Mouse (Mus musculus): ENCODE measurements around the gene Grin3b. TPM values are rescaled to one million over a fixed set of nuclear protein-coding genes. Genes with fewer than 3 reads are reported as not detected.
A peak's percentile ranks its signal among the peaks of the same experiment; 100 is the strongest.
"Not testable (repeated sequence)": the region's sequence is repeated elsewhere in the genome, so short reads cannot be mapped to it uniquely, and the experiment has no call there.

The Grin3b gene
- polyA plus RNA-seq, 1 experiment from 2014 or later: 0.49 TPM

GRCm38 (mm10) chr10:79958140-79958816 is 12.2 kb upstream of the Grin3b start:
- peak; percentile 80 for DNase-seq (ENCODE audit: low spot score)
- H3K36me3 ChIP-seq (ENCODE audit: control insufficient read depth, insufficient read depth, low read length): peaks cover 6% of the 10 kb centered on the region; the same call in 1 of the 2 replicates
- 12% methylated on average over 21 of the region's 21 CpGs for WGBS
- no peak overlapping the region for H3K9ac ChIP-seq (ENCODE audit: low read depth, low read length)
- no peak overlapping the region for H3K27ac ChIP-seq (ENCODE audit: low read depth, low read length)
- no peaks in the 10 kb centered on the region for H3K27me3 ChIP-seq (ENCODE audit: control insufficient read depth, insufficient read depth, low read length)
- no peak for ATAC-seq (ENCODE audit: low FRiP score)
- no peak overlapping the region for H3K4me2 ChIP-seq (replicated peaks; ENCODE audit: low read depth, low read length)
- H3K4me3 ChIP-seq (ENCODE audit: low read depth, low read length): no peak overlapping the region
- peaks cover 6% of the 10 kb centered on the region; the same call in 1 of the 2 replicates for H3K4me1 ChIP-seq (replicated peaks; ENCODE audit: control insufficient read depth, insufficient read depth, low read length)
- no peaks in the 10 kb centered on the region for H3K9me3 ChIP-seq (ENCODE audit: control insufficient read depth, low read length)

GRCm38 (mm10) chr10:79959412-79959811 is 11.1 kb upstream of the Grin3b start:
- 38% methylated on average over 9 of the region's 10 CpGs for WGBS
- peak; percentile 52; the same call in 1 of the 2 replicates for ATAC-seq (ENCODE audit: low FRiP score)
- not testable (repeated sequence) for H3K36me3 ChIP-seq (ENCODE audit: control insufficient read depth, insufficient read depth, low read length); H3K4me3 ChIP-seq (ENCODE audit: low read depth, low read length); H3K9me3 ChIP-seq (ENCODE audit: control insufficient read depth, low read length); H3K27me3 ChIP-seq (ENCODE audit: control insufficient read depth, insufficient read depth, low read length); H3K4me2 ChIP-seq (replicated peaks; ENCODE audit: low read depth, low read length); DNase-seq (ENCODE audit: low spot score); H3K9ac ChIP-seq (ENCODE audit: low read depth, low read length); H3K27ac ChIP-seq (ENCODE audit: low read depth, low read length); H3K4me1 ChIP-seq (replicated peaks; ENCODE audit: control insufficient read depth, insufficient read depth, low read length)

- peaks cover 9% of the 10 kb centered on the region; the same call in 1 of the 2 replicates for H3K36me3 ChIP-seq (ENCODE audit: control insufficient read depth, insufficient read depth, low read length)
- ATAC-seq (ENCODE audit: low FRiP score): peak; percentile 96
- peak within 1 kb of the TSS; percentile 81 for H3K4me2 ChIP-seq (replicated peaks; ENCODE audit: low read depth, low read length)
- H3K27ac ChIP-seq (ENCODE audit: low read depth, low read length): peak within 1 kb of the TSS; percentile 62; the same call in 1 of the 2 replicates
- peak within 1 kb of the TSS; percentile 98 for H3K4me3 ChIP-seq (ENCODE audit: low read depth, low read length)
- DNase-seq (ENCODE audit: low spot score): peak; percentile 100
- peak within 1 kb of the TSS; percentile 79 for H3K9ac ChIP-seq (ENCODE audit: low read depth, low read length)
- peaks cover 6% of the 10 kb centered on the region; the same call in 1 of the 2 replicates for H3K4me1 ChIP-seq (replicated peaks; ENCODE audit: control insufficient read depth, insufficient read depth, low read length)
- H3K27me3 ChIP-seq (ENCODE audit: control insufficient read depth, insufficient read depth, low read length): no peaks in the 10 kb centered on the region
- no peaks in the 10 kb centered on the region for H3K9me3 ChIP-seq (ENCODE audit: control insufficient read depth, low read length)
- WGBS: 1% methylated on average over 61 of the region's 61 CpGs
These were observed 10.5 kb upstream of the Grin3b start, which contains the start of gene Wdr18 for GRCm38 (mm10) chr10:79959847-79960601. Gene Wdr18, plus strand, starts transcription at chr10:79960152.

GRCm38 (mm10) chr10:79960671-79961294 is 9.7 kb upstream of the Grin3b start:
- DNase-seq (ENCODE audit: low spot score) (no peak), ATAC-seq (ENCODE audit: low FRiP score) (no peak)
- no peaks in the 10 kb centered on the region for H3K27me3 ChIP-seq (ENCODE audit: control insufficient read depth, insufficient read depth, low read length)
- peaks cover 6% of the 10 kb centered on the region; the same call in 1 of the 2 replicates for H3K4me1 ChIP-seq (replicated peaks; ENCODE audit: control insufficient read depth, insufficient read depth, low read length)
- H3K4me3 ChIP-seq (ENCODE audit: low read depth, low read length): peak overlapping the region; percentile 98
- peak overlapping the region; percentile 81 for H3K4me2 ChIP-seq (replicated peaks; ENCODE audit: low read depth, low read length)
- no peak overlapping the region for H3K27ac ChIP-seq (ENCODE audit: low read depth, low read length)
- peak overlapping the region; percentile 79 for H3K9ac ChIP-seq (ENCODE audit: low read depth, low read length)
- no peaks in the 10 kb centered on the region for H3K9me3 ChIP-seq (ENCODE audit: control insufficient read depth, low read length)
- WGBS: 16% methylated on average over 10 of the region's 10 CpGs
- peaks cover 11% of the 10 kb centered on the region for H3K36me3 ChIP-seq (ENCODE audit: control insufficient read depth, insufficient read depth, low read length)

- Histone ChIP-seq H3K4me3 (ENCODE audit: low read depth, low read length) (no peak overlapping the region), H3K27ac (ENCODE audit: low read depth, low read length) (no peak overlapping the region), H3K4me1 (replicated peaks; ENCODE audit: control insufficient read depth, insufficient read depth, low read length) (peaks cover 6% of the 10 kb centered on the region; the same call in 1 of the 2 replicates), H3K9me3 (ENCODE audit: control insufficient read depth, low read length) (no peaks in the 10 kb centered on the region), H3K36me3 (ENCODE audit: control insufficient read depth, insufficient read depth, low read length) (peaks cover 23% of the 10 kb centered on the region), H3K9ac (ENCODE audit: low read depth, low read length) (no peak overlapping the region), H3K4me2 (replicated peaks; ENCODE audit: low read depth, low read length) (no peak overlapping the region), H3K27me3 (ENCODE audit: control insufficient read depth, insufficient read depth, low read length) (peaks cover 4% of the 10 kb centered on the region)
- DNase-seq (ENCODE audit: low spot score) (no peak), ATAC-seq (ENCODE audit: low FRiP score) (no peak)
- 97% methylated on average over 7 of the region's 7 CpGs for WGBS
These were observed 5.8 kb upstream of the Grin3b start for GRCm38 (mm10) chr10:79964727-79965126.

GRCm38 (mm10) chr10:79965325-79965724 is 5.2 kb upstream of the Grin3b start:
- Histone ChIP-seq H3K4me1 (replicated peaks; ENCODE audit: control insufficient read depth, insufficient read depth, low read length) (peaks cover 6% of the 10 kb centered on the region; the same call in 1 of the 2 replicates), H3K4me3 (ENCODE audit: low read depth, low read length) (no peak overlapping the region), H3K9me3 (ENCODE audit: control insufficient read depth, low read length) (no peaks in the 10 kb centered on the region), H3K9ac (ENCODE audit: low read depth, low read length) (no peak overlapping the region), H3K36me3 (ENCODE audit: control insufficient read depth, insufficient read depth, low read length) (peaks cover 23% of the 10 kb centered on the region), H3K27ac (ENCODE audit: low read depth, low read length) (no peak overlapping the region), H3K27me3 (ENCODE audit: control insufficient read depth, insufficient read depth, low read length) (peaks cover 5% of the 10 kb centered on the region), H3K4me2 (replicated peaks; ENCODE audit: low read depth, low read length) (no peak overlapping the region)
- WGBS: 91% methylated on average over 5 of the region's 5 CpGs
- no peak for ATAC-seq (ENCODE audit: low FRiP score)
- no peak for DNase-seq (ENCODE audit: low spot score)

- Histone ChIP-seq H3K4me3 (ENCODE audit: low read depth, low read length) (no peak overlapping the region), H3K9ac (ENCODE audit: low read depth, low read length) (no peak overlapping the region), H3K9me3 (ENCODE audit: control insufficient read depth, low read length) (no peaks in the 10 kb centered on the region), H3K4me2 (replicated peaks; ENCODE audit: low read depth, low read length) (no peak overlapping the region), H3K36me3 (ENCODE audit: control insufficient read depth, insufficient read depth, low read length) (peaks cover 23% of the 10 kb centered on the region), H3K27ac (ENCODE audit: low read depth, low read length) (no peak overlapping the region), H3K4me1 (replicated peaks; ENCODE audit: control insufficient read depth, insufficient read depth, low read length) (peaks cover 3% of the 10 kb centered on the region; the same call in 1 of the 2 replicates), H3K27me3 (ENCODE audit: control insufficient read depth, insufficient read depth, low read length) (peaks cover 20% of the 10 kb centered on the region)
- DNase-seq (ENCODE audit: low spot score): no peak
- 97% methylated on average over 5 of the region's 5 CpGs for WGBS
- no peak for ATAC-seq (ENCODE audit: low FRiP score)
These were observed 3.6 kb upstream of the Grin3b start for GRCm38 (mm10) chr10:79966886-79967400.

- no peak overlapping the region for H3K9ac ChIP-seq (ENCODE audit: low read depth, low read length)
- 100% methylated on average over 1 of the region's 1 CpGs for WGBS
- H3K27ac ChIP-seq (ENCODE audit: low read depth, low read length): no peak overlapping the region
- no peak overlapping the region for H3K4me3 ChIP-seq (ENCODE audit: low read depth, low read length)
- ATAC-seq (ENCODE audit: low FRiP score): no peak
- no peaks in the 10 kb centered on the region for H3K9me3 ChIP-seq (ENCODE audit: control insufficient read depth, low read length)
- peaks cover 17% of the 10 kb centered on the region for H3K36me3 ChIP-seq (ENCODE audit: control insufficient read depth, insufficient read depth, low read length)
- no peak for DNase-seq (ENCODE audit: low spot score)
- peaks cover 24% of the 10 kb centered on the region for H3K27me3 ChIP-seq (ENCODE audit: control insufficient read depth, insufficient read depth, low read length)
- peaks cover 3% of the 10 kb centered on the region; the same call in 1 of the 2 replicates for H3K4me1 ChIP-seq (replicated peaks; ENCODE audit: control insufficient read depth, insufficient read depth, low read length)
- no peak overlapping the region for H3K4me2 ChIP-seq (replicated peaks; ENCODE audit: low read depth, low read length)
These were observed 2.3 kb upstream of the Grin3b start for GRCm38 (mm10) chr10:79968181-79968580.

All from hindbrain, embryonic 11.5 days (tissue).